Mouse (Mus musculus): ENCODE measurements at regions not wholly inside any gene's neighbourhood (a gene's known extent, or its start where the extent isn't known, plus 50 kb on each side); places are given as distances from the start of the nearest gene placed in this dataset.

DNA sequence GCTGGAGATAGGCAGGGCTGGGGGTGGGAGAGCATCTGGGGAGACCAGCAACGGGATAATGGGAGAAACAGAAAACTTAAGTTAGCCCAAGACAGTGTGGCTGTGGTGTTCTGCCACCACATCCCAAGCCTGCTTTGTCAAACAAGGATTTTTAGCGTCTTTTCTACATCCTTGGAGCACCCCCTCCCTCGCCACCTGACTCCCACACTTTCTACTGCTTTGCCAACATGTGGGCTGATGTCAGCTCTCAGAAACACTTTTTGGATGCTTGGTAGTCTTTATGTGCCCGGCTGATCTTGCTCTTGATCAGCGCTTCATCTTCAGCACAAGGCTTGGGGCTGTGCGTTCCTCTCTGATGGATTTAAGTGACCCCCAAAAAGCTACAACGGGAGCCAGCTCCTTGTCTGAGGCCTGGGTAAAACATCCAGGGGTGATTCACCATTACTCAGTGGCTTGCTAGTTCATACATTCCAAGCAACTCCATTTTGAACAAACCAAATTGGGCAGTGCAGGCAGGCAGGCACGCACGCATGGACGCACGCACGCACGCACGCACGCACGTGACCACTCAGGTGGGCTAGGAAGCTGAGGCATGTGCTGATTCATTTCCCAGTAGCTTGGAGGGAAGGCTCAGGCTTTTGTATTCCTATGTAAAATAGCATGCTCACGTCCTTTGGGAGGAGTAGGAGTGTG lies 260.6 kb upstream of the Gm10131 start:
- TF ChIP-seq CTCF (IDR thresholded peaks at IDR 0.05; ENCODE audit: control insufficient read depth, insufficient read depth, low read length), result no peak
- TF ChIP-seq POLR2A (IDR thresholded peaks at IDR 0.05; ENCODE audit: borderline replicate concordance, control insufficient read depth, low read depth, low read length), result no peak
- Histone ChIP-seq H3K4me3 (replicated peaks; ENCODE audit: control insufficient read depth, low read depth, low read length) (no peak overlapping the region), H3K27ac (ENCODE audit: control insufficient read depth, insufficient read depth, low read depth, low read length, poor library complexity) (no peak overlapping the region), H3K4me1 (ENCODE audit: control insufficient read depth, insufficient read depth, low read length) (no peaks in the 10 kb centered on the region)
- WGBS, result 84% methylated on average over 17 of the region's 17 CpGs

DNA sequence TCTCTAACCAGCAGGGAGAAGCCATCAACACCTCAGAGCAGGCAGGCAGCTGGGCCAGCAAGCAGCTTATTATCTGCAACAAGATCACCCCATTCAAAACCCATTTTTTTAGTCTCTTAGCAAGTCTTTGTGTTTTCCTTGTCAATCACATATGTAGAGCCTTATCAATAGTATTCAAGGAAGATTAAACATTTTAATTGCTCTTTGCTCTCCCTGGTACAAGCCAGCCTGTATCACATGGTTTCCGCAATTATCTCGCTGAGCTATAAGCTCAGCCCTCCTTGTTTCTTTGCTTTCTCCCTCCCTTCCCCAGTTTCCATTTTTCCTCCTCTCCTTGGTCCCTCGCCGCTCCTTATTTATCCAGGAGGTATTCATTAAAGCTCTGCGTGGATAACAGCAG lies 259.9 kb upstream of the Gm10131 start:
- TF ChIP-seq POLR2A (IDR thresholded peaks at IDR 0.05; ENCODE audit: borderline replicate concordance, control insufficient read depth, low read depth, low read length), result no peak
- TF ChIP-seq CTCF (IDR thresholded peaks at IDR 0.05; ENCODE audit: control insufficient read depth, insufficient read depth, low read length), result no peak
- 87% methylated on average over 5 of the region's 5 CpGs for WGBS
- H3K27ac ChIP-seq (ENCODE audit: control insufficient read depth, insufficient read depth, low read depth, low read length, poor library complexity), result no peak overlapping the region
- H3K4me1 ChIP-seq (ENCODE audit: control insufficient read depth, insufficient read depth, low read length), result no peaks in the 10 kb centered on the region
- no peak overlapping the region for H3K4me3 ChIP-seq (replicated peaks; ENCODE audit: control insufficient read depth, low read depth, low read length)

DNA sequence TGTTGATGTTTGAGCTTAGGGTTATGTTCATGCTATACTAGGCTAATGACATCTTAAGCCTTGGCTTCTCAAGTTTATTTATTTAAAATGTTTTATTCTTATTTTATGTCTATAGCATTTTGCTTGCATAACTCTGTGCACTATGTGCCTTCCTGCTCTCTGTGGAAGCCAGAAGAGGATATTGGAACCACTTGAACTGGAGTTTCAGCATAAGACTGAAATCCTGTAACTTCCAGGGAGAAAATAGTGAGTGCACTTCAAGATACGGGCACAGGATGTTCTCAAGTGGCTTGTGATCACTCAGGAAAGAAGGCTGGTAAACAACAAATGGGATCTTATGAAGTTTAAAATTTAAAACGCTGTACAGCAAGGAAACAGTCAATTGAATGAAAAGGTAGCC lies 257.0 kb upstream of the Gm10131 start:
- TF ChIP-seq POLR2A (IDR thresholded peaks at IDR 0.05; ENCODE audit: borderline replicate concordance, control insufficient read depth, low read depth, low read length) (no peak), CTCF (IDR thresholded peaks at IDR 0.05; ENCODE audit: control insufficient read depth, insufficient read depth, low read length) (no peak)
- H3K4me3 ChIP-seq (replicated peaks; ENCODE audit: control insufficient read depth, low read depth, low read length), result no peak overlapping the region
- WGBS, result 73% methylated on average over 2 of the region's 2 CpGs
- no peak overlapping the region for H3K27ac ChIP-seq (ENCODE audit: control insufficient read depth, insufficient read depth, low read depth, low read length, poor library complexity)
- H3K4me1 ChIP-seq (ENCODE audit: control insufficient read depth, insufficient read depth, low read length), result no peaks in the 10 kb centered on the region; the same call in 1 of the 2 replicates

DNA sequence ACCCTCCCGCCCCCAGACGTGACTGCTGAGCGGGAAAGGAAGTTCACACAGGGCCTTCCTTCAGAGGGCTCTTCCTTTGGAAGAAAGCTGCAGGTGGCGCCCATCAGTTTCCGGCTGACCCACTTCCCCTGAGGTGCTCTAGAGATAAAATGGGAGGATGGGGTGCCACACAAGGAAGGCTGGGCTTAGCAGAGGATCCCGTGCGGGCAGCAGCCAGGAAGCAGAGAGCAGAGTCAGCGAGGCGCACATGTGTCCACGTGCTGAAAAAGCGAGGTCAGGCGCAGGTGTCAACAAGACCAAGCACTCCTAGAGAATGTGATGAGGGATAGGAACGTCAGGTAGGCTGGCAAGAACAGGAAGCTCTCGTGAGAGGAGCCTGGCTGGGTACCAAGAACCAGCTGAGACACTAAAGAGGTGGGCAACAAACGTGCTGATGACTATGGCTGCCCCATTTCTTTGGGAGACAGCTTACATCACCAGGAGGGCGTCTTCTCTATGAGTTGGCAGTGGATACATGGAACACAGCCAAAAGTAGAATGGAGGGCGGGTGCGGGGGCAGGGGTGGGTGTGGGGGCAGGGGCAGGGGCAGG lies 253.0 kb upstream of the Gm10131 start:
- H3K4me3 ChIP-seq (replicated peaks; ENCODE audit: control insufficient read depth, low read depth, low read length), result no peak overlapping the region

DNA sequence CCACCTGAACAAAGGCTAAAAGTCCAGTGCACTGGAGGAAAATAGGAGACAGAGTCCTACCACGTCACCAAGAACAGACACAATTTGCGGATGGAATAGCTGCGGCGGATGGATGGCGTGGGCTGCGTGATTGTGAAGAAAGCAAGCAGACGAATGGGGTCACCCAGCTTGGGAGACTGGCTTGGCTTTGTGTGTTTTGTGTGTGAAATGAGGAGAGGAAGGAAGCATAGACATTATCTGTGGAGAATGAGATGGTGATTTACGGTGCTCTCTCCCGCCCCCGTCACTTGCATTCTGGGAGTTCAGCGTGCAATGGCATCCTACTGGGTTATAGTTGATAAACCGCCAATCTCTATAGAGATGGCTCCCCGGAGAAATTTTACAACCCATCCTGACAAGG lies 252.1 kb upstream of the Gm10131 start:
- Histone ChIP-seq H3K4me3 (replicated peaks; ENCODE audit: control insufficient read depth, low read depth, low read length) (no peak overlapping the region), H3K27ac (ENCODE audit: control insufficient read depth, insufficient read depth, low read depth, low read length, poor library complexity) (no peak overlapping the region), H3K4me1 (ENCODE audit: control insufficient read depth, insufficient read depth, low read length) (no peaks in the 10 kb centered on the region; the same call in 1 of the 2 replicates)
- no peak for TF ChIP-seq POLR2A (IDR thresholded peaks at IDR 0.05; ENCODE audit: borderline replicate concordance, control insufficient read depth, low read depth, low read length)
- TF ChIP-seq CTCF (IDR thresholded peaks at IDR 0.05; ENCODE audit: control insufficient read depth, insufficient read depth, low read length), result no peak
- WGBS, result 83% methylated on average over 13 of the region's 13 CpGs

More for the DNA sequence above, 253.0 kb upstream of the Gm10131 start:
- TF ChIP-seq POLR2A (IDR thresholded peaks at IDR 0.05; ENCODE audit: borderline replicate concordance, control insufficient read depth, low read depth, low read length), result no peak
- TF ChIP-seq CTCF (IDR thresholded peaks at IDR 0.05; ENCODE audit: control insufficient read depth, insufficient read depth, low read length), result no peak
- Histone ChIP-seq H3K4me1 (ENCODE audit: control insufficient read depth, insufficient read depth, low read length) (no peaks in the 10 kb centered on the region; the same call in 1 of the 2 replicates), H3K27ac (ENCODE audit: control insufficient read depth, insufficient read depth, low read depth, low read length, poor library complexity) (no peak overlapping the region)
- 64% methylated on average over 18 of the region's 18 CpGs for WGBS

DNA sequence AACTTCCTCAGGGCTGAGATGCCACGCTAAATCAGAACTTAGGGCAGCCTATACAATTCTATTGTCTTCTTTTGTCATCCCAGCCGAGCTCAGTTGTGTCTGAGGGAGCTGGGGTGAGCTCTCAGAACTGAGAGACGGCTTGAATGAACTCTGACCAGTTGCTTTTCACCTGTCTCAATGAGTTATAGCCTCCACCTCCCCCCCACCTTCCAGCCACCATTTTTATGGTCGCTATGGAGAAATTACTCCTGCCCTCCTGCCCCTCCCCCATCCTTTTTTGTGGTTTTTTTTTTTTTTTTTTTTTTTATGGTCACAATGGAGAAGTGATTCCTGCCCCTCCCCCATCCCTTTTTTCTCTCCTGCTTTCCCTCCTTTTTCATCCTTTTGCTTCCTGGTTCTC lies 251.6 kb upstream of the Gm10131 start:
- TF ChIP-seq CTCF (IDR thresholded peaks at IDR 0.05; ENCODE audit: control insufficient read depth, insufficient read depth, low read length) (no peak), POLR2A (IDR thresholded peaks at IDR 0.05; ENCODE audit: borderline replicate concordance, control insufficient read depth, low read depth, low read length) (no peak)
- 49% methylated on average over 4 of the region's 4 CpGs for WGBS

DNA sequence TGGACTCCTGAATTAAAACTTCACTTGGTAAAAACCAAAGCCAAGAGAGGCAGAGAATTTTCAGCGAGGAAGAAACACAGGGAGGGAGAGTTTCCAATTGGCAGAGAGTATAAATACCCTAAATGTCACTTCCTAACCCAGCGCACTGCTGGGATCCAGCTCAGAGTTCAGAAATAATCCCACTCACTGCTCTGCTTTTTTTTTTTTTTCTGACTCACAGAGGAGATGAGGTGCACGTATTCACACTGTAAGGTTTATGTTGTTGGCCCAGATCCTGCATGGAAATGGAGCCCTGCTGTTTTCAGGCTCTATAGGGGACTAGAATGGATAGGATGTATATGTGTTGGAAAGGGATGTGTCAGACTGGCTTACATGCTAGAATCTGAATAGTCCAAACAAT lies 249.8 kb upstream of the Gm10131 start:
- Histone ChIP-seq H3K4me1 (ENCODE audit: control insufficient read depth, insufficient read depth, low read length) (no peaks in the 10 kb centered on the region; the same call in 1 of the 2 replicates), H3K4me3 (replicated peaks; ENCODE audit: control insufficient read depth, low read depth, low read length) (no peak overlapping the region), H3K27ac (ENCODE audit: control insufficient read depth, insufficient read depth, low read depth, low read length, poor library complexity) (no peak overlapping the region)
- TF ChIP-seq CTCF (IDR thresholded peaks at IDR 0.05; ENCODE audit: control insufficient read depth, insufficient read depth, low read length) (no peak), POLR2A (IDR thresholded peaks at IDR 0.05; ENCODE audit: borderline replicate concordance, control insufficient read depth, low read depth, low read length) (no peak)
- 76% methylated on average over 3 of the region's 3 CpGs for WGBS

More for the DNA sequence above, 251.6 kb upstream of the Gm10131 start:
- no peaks in the 10 kb centered on the region; the same call in 1 of the 2 replicates for H3K4me1 ChIP-seq (ENCODE audit: control insufficient read depth, insufficient read depth, low read length)
- no peak overlapping the region for H3K27ac ChIP-seq (ENCODE audit: control insufficient read depth, insufficient read depth, low read depth, low read length, poor library complexity)
- no peak overlapping the region for H3K4me3 ChIP-seq (replicated peaks; ENCODE audit: control insufficient read depth, low read depth, low read length)

DNA sequence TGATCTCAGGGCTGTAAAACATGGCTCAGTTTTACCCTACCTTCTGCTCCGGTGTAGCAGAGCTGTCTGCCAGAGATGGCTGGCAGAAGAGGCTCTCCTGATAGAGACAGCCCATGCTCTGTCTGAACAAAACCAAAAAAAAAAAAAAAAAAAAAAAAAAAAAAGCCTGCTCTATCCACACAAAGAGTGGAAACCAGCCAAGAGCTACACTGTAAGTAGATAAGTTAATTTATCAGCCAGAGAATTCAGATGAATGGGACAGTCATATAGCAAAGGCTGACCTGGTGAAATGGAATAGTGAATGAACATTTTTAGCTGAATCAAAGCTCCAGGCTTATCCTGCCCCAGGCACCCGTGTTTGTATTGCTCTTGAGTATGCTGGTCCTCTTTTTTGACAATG lies 248.2 kb upstream of the Gm10131 start:
- 60% methylated on average over 2 of the region's 2 CpGs for WGBS
- Histone ChIP-seq H3K27ac (ENCODE audit: control insufficient read depth, insufficient read depth, low read depth, low read length, poor library complexity) (no peak overlapping the region), H3K4me3 (replicated peaks; ENCODE audit: control insufficient read depth, low read depth, low read length) (no peak overlapping the region), H3K4me1 (ENCODE audit: control insufficient read depth, insufficient read depth, low read length) (no peaks in the 10 kb centered on the region; the same call in 1 of the 2 replicates)
- no peak for TF ChIP-seq POLR2A (IDR thresholded peaks at IDR 0.05; ENCODE audit: borderline replicate concordance, control insufficient read depth, low read depth, low read length)
